Mouse (Mus musculus) T-cell, adult 2 months (primary cell): Measurements from ENCODE around the gene Gm9964.
A peak's percentile ranks its signal among the peaks of the same experiment; 100 is the strongest.

ENCODE experiments used
- DNase-seq: peaks from one replicate; pipeline ENCODE4 v3.0.0; 2022; ENCODE audit warnings: low spot score

Gm9964 gene

GRCm38 (mm10) chr11:79253542-79254390, 42.9 kb downstream of the Gm9964 start:
- DNase-seq, result peak; percentile 51

GRCm38 (mm10) chr11:79252881-79253541, 43.7 kb downstream of the Gm9964 start:
- DNase-seq, result peak; percentile 21
